Mouse (Mus musculus) C2C12 (cell line): ENCODE results near the gene Brsk1.

ENCODE experiments used
- CEBPB ChIP-seq: IDR thresholded peaks from one replicate; pipeline ENCODE4 v1.6.1; 2011; ENCODE audit warnings: low read depth, mild to moderate bottlenecking, control low read depth, moderate library complexity
- CTCF ChIP-seq: IDR thresholded peaks from one replicate; pipeline ENCODE4 v1.5.1; 2011; ENCODE audit not compliant: control insufficient read depth, insufficient read depth, insufficient read length
- FOSL1 ChIP-seq: IDR thresholded peaks from one replicate; pipeline ENCODE4 v1.8.0; 2011; ENCODE audit warnings: mild to moderate bottlenecking, low read length; ENCODE audit not compliant: poor library complexity, insufficient read depth, severe bottlenecking
- MAX ChIP-seq: IDR thresholded peaks from one replicate; pipeline ENCODE4 v1.6.1; 2011; ENCODE audit warnings: mild to moderate bottlenecking, control low read depth
- MYOG ChIP-seq: IDR thresholded peaks from one replicate; pipeline ENCODE4 v1.6.1; 2011; ENCODE audit not compliant: control insufficient read depth, insufficient read length; ENCODE audit errors: extremely low read depth
- USF1 ChIP-seq: IDR thresholded peaks from one replicate; pipeline ENCODE4 v1.6.1; 2011; ENCODE audit warnings: low read depth, mild to moderate bottlenecking, control low read depth, moderate library complexity

GRCm38 (mm10) chr7:4666871-4667270 is 23.5 kb upstream of the Brsk1 start:
- no peak for TF ChIP-seq CEBPB
- no peak for TF ChIP-seq CTCF
- TF ChIP-seq USF1 = no peak
- no peak for TF ChIP-seq MAX
- TF ChIP-seq FOSL1 = no peak
- no peak for TF ChIP-seq MYOG
